Mouse (Mus musculus) heart, postnatal 36 days (tissue): ENCODE measurements around the gene Rreb1. TPM values are rescaled to one million over a fixed set of nuclear protein-coding genes. Genes with fewer than 3 reads are reported as not detected.
A peak's percentile ranks its signal among the peaks of the same experiment; 100 is the strongest.

Experiments used
- DNase-seq, 2 experiments: peaks; one replicate each; pipeline ENCODE4 v3.0.0; 2021 to 2022
- intact Hi-C: fragments of 180-260 bp; cut with DNase I; formaldehyde crosslinking; loops from one replicate; pipeline ENCODE4 v1.15.1; 2025
- total RNA-seq, 2 experiments: library from RNA; stranded (reverse); gene quantifications; 2 replicates each; pipeline ENCODE4 v1.2.3; 2021

Rreb1 gene
- total RNA-seq, 2 experiments from 2014 or later: 41.7 to 51.5 TPM

GRCm38 (mm10) chr13:37864697-37865096, 86.5 kb downstream of the Rreb1 start:
- no peak for DNase-seq

GRCm38 (mm10) chr13:37866296-37866695, 88.1 kb downstream of the Rreb1 start:
- intact Hi-C loops: no loop called here
- no peak for DNase-seq

More at GRCm38 (mm10) chr13:37864697-37865096, 86.5 kb downstream of the Rreb1 start:
- intact Hi-C loops: no loop called here

GRCm38 (mm10) chr13:37866846-37867245, 88.6 kb downstream of the Rreb1 start:
- intact Hi-C loops: no loop called here
- DNase-seq: no peak

GRCm38 (mm10) chr13:37870118-37870908, 92.1 kb downstream of the Rreb1 start:
- no peak for DNase-seq
- intact Hi-C loops: no loop called here

GRCm38 (mm10) chr13:37872142-37872835, 94.1 kb downstream of the Rreb1 start:
- intact Hi-C loops: no loop called here

GRCm38 (mm10) chr13:37873125-37873891, 95.1 kb downstream of the Rreb1 start:
- no peak for DNase-seq
- intact Hi-C loops: no loop called here

More at GRCm38 (mm10) chr13:37872142-37872835, 94.1 kb downstream of the Rreb1 start:
- no peak for DNase-seq

GRCm38 (mm10) chr13:37875919-37876318, 97.7 kb downstream of the Rreb1 start:
- intact Hi-C loops: loop anchor here (2.0 kb wide), 1 partner anchor 15 kb away; no protein-coding TSS in a partner anchor
- DNase-seq: no peak

- intact Hi-C loops: no loop called here
- DNase-seq: no peak
These were observed 98.2 kb downstream of the Rreb1 start for GRCm38 (mm10) chr13:37876366-37876765.

GRCm38 (mm10) chr13:37876836-37877235, 98.6 kb downstream of the Rreb1 start:
- DNase-seq: no peak
- intact Hi-C loops: no loop called here

GRCm38 (mm10) chr13:37877241-37877640, 99.0 kb downstream of the Rreb1 start:
- intact Hi-C loops: no loop called here
- no peak for DNase-seq

GRCm38 (mm10) chr13:37878918-37879331, 100.7 kb downstream of the Rreb1 start:
- intact Hi-C loops: no loop called here
- no peak for DNase-seq

GRCm38 (mm10) chr13:37879556-37879955, 101.4 kb downstream of the Rreb1 start:
- intact Hi-C loops: no loop called here
- no peak for DNase-seq

GRCm38 (mm10) chr13:37880035-37880434, 101.8 kb downstream of the Rreb1 start:
- intact Hi-C loops: loop anchor here (5.0 kb wide), 1 partner anchor 38 kb away; no protein-coding TSS in a partner anchor
- no peak for DNase-seq

- intact Hi-C loops: loop anchor here (5.0 kb wide), 1 partner anchor 38 kb away; no protein-coding TSS in a partner anchor
- DNase-seq: peak in 1 of 2 experiments; percentile 39
These were observed 102.5 kb downstream of the Rreb1 start for GRCm38 (mm10) chr13:37880581-37881130.

GRCm38 (mm10) chr13:37882521-37882920, 104.3 kb downstream of the Rreb1 start:
- no peak for DNase-seq
- intact Hi-C loops: loop anchor here (5.0 kb wide), 1 partner anchor 40 kb away; no protein-coding TSS in a partner anchor

- no peak for DNase-seq
- intact Hi-C loops: loop anchor here (5.0 kb wide), 1 partner anchor 41 kb away; no protein-coding TSS in a partner anchor
These were observed 104.8 kb downstream of the Rreb1 start for GRCm38 (mm10) chr13:37883008-37883407.

- intact Hi-C loops: no loop called here
- no peak for DNase-seq
These were observed 107.2 kb downstream of the Rreb1 start for GRCm38 (mm10) chr13:37885392-37885791.

- intact Hi-C loops: no loop called here
- DNase-seq: no peak
These were observed 107.8 kb downstream of the Rreb1 start for GRCm38 (mm10) chr13:37886024-37886423.

GRCm38 (mm10) chr13:37894756-37895155, 116.6 kb downstream of the Rreb1 start:
- DNase-seq: no peak
- intact Hi-C loops: no loop called here

- no peak for DNase-seq
- intact Hi-C loops: no loop called here
These were observed 117.5 kb downstream of the Rreb1 start for GRCm38 (mm10) chr13:37895564-37896254.
